Mouse (Mus musculus) monocyte, adult 5-6 weeks (primary cell): Measurements from ENCODE around the gene Sh3bp4. TPM values are rescaled to one million over a fixed set of nuclear protein-coding genes. Genes with fewer than 3 reads are reported as not detected.
A peak's percentile ranks its signal among the peaks of the same experiment; 100 is the strongest.

Experiments
- ATAC-seq: fragments of 153-309, 156-312 bp; replicated peaks from 2 replicates; pipeline ENCODE4 v1.8.0; 2017; ENCODE audit warnings: mild to moderate bottlenecking; ENCODE audit not compliant: low TSS enrichment, insufficient number of reproducible peaks, severe bottlenecking, poor library complexity, low FRiP score
- total RNA-seq: library from RNA; stranded (forward); fragments of 200-1000, 200-491, 200-594 nt; gene quantifications from 3 replicates; pipeline ENCODE4 v1.2.3, GENCODE M21; 2017

The Sh3bp4 gene
- total RNA-seq, 1 experiment from 2014 or later: 2.0 TPM

DNA sequence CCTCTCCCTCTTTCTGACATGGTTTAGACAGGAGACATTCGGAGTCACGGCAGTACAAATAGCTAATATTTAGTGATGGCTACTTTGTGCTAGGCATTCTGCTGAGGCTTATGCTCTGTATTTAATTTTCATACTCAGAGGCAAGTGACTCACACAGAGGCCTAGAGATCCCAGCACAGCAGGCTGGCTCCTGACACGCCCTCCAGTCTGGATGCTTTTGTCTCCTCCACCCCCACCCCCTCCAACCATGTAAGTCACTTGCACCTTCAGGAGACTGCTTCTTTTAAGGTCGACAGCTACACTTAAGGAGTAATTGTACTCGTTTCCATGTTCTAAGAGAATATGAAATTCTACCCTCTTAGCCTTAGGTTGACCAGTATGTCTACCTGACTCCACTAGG is 1.4 kb upstream of the Sh3bp4 start:
- no peak for ATAC-seq

DNA sequence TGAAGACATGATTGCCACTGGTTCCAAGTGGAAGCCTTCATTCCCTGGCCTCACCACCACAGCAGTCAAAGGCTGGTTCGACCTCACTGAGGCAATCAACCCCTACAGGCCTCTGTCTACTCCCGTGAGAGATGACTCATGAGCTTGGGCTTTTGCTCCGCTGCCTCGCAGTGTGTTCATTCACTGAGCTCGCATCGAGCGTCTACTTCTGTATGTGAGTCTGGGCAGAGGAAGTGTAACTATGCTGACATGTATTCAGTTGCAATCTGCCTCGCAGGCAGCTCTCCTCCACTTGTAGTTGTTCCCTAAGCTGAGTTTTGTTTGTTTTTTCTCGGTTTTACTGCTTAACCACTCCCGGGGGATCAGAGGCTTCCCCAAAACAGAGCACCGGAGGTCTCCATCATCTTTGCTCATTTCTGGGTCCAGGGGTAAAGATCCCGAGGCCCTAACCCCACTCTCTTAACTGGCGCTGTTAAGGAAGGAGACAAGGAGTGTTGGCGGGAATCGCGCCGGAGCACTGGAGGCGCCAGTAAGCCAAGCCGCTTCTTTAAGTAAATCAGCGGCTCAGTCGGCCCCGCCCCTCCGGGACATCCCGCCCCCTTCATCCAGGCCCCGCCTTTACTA is 624 bp upstream of the Sh3bp4 start:
- ATAC-seq: peak; percentile 67

DNA sequence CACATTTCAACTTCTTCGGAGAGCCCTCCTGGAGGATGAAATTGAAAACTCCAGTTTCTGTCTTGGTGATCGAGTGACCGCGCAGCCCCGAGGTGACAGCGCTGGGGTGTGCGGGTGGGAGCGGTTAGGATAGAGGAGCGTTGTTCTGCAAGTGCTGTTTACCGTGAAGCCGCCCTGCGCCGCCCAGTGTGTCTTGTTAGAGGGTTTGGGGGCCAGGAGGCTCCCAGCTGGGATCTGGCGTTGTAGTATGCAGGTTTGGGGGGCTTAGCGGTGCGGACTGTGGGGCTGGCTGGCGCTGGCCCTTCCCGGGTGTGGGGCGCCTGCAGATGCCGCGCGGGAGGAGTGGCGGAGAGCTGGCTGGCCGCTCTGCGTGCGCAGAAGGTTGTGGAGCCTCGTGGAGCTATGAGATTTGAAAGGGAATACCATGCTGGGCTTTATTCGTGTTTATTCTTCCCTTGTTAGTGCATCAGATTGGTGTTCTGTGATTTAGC is 701 bp downstream of the Sh3bp4 start:
- no peak for ATAC-seq

DNA sequence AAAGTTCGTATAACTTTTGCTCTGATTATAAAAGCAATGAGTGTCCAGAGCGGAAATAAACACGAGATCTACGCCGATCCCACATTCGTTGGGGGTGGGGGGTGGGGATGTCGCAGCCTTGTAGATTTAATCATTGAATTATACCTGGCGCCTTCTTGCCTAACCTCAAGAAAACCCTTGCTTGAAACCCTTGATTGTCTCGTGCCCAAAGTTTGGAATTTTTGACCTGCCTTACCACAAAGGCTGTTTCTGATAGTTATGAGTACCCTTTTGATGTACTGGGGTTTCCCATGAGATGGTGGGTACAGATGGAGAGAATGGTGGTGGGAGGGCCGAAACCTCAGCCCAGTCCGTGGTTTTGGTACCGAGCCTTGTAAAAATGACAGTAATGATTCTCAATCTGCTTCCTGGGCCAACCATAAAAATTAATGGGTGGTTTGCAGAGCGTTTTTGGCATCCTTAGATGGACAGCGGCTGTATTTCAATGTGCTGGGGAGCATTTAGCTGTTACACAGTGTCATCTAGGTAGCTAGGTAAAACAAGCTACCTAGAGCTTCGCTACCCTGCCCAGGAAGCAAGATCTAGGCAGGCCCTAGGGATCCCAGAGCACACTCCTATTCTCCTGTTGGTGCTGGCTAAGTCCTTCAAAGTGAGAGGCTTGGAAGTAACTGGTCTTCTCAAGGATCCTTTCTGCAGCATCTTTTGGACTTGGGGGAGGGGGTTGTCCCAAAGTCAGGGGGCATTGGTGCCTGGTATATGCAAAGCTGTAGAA is 1.3 kb downstream of the Sh3bp4 start:
- no peak for ATAC-seq

DNA sequence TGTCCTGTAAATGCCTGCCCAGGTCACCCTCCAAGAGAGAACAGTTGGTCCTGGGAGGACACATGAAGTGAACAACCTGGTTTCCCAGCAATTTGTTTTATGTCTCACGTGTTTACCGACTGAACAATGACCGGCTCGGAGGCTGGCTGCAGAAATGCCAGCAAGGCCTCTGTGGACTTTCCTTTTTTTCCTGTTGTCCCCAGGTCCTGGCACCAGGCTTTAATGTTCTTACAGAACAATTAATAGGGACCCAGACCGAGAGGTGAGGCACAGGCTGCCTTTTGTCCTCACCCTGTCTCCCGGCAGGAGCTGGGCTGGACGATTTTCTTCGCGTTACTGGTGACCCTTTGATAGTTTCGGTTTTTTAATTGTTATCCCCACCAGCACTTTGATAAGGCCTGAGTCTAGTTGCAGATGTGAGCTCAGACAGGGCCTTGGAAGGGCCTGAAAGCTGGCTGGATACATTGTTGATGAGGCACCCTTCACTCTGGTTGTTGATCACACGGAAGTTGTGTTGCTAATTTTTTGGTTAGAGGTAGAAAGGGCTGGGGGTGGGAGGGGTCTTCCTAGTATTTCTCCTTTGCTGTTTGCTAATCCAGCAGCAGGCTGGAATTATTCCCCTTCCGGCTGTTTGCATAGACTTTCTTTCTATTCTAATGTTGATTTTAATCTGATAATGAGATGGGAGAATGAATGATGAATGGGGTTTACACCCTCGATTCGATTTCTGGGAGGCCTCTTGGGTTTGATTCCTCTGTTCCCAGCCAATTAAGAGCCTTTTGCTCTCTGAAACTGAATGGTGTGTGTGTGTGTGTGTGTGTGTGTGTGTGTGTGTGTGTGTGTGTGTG is 2.2 kb downstream of the Sh3bp4 start:
- no peak for ATAC-seq

GRCm38 (mm10) chr1:89073291-89073846 is 3.2 kb downstream of the Sh3bp4 start:
- ATAC-seq: no peak

- ATAC-seq: no peak
These were observed 4.5 kb downstream of the Sh3bp4 start for GRCm38 (mm10) chr1:89074678-89075077.

DNA sequence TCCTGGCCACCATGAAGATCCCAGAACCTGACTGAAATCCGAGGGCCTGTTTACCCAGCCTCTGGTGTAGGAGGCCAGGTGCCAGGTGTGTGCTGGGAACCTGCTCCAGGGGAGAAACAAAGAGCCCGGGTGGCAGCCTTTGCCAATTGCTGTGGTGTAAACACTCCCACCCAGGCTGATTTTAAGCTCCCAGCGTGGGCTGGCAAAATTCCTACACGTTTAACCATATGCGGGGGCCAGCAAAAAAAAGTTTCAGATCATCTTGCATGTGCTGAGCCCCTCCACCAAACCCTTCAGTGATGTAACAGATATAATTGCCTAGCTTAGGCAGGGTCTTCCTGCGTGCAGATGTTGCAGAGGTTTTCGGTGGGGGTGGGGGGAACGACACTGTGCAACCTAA is 4.9 kb downstream of the Sh3bp4 start:
- no peak for ATAC-seq

- no peak for ATAC-seq
These were observed 6.6 kb downstream of the Sh3bp4 start for GRCm38 (mm10) chr1:89076777-89077176.

- no peak for ATAC-seq
These were observed 8.0 kb downstream of the Sh3bp4 start for GRCm38 (mm10) chr1:89078240-89078639.

DNA sequence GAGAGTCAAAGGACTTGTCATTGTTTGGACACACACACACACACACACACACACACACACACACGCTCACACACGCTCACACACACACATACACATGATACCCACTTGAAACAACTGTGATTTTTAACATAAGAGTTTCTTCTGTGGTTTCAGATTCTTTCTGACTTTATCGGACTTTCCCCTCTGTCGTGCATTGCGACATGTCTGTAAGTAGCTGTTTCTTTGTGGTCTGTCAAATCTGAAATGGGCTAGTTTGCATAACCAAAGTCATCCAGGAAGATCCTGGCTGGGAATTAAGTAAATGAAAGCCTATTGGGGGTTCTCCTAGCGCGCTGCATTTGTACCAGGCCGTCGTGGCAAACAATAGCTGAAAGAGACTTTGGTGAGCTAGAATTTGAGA is 8.5 kb downstream of the Sh3bp4 start:
- no peak for ATAC-seq

DNA sequence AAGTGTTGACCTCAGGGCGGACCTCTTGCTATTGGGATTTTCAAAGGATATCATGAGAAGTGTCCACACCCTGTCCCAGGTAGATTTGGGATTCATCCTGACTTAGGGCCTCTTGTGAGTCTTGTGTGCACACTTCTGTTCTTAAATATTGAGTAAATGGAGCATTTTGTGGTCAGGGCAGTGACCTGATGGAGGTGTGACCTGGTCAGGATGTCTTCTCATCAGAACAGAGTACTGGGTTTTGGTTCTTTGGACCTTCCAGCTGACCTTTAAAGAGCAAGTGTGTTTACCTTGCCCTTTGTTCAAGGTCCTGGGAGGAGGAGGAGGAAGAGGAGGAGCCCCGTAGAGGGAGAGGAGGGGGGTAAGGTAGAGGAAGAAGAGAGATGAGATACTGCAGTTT is 9.0 kb downstream of the Sh3bp4 start:
- no peak for ATAC-seq

GRCm38 (mm10) chr1:89080371-89080770 is 10.2 kb downstream of the Sh3bp4 start:
- ATAC-seq: no peak

DNA sequence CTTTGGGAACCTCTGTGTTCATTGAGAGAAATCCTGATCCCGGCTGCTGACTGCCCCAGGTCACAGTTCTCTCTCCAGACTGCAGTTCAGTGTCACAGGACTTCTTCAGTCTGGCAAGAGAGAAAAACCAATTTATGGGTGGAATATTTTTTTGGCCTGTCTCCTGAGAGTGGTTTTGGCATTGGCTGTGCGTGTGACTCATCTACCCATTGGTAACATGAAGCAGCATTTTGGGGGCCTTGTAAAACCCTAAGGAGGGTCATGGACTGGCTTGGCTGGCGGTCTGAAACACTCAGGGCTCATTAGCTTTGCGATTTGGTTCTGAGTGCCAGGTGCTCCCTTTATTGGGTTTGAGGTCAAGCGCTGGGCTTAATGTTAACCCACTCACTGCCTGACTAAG is 10.6 kb downstream of the Sh3bp4 start:
- no peak for ATAC-seq

DNA sequence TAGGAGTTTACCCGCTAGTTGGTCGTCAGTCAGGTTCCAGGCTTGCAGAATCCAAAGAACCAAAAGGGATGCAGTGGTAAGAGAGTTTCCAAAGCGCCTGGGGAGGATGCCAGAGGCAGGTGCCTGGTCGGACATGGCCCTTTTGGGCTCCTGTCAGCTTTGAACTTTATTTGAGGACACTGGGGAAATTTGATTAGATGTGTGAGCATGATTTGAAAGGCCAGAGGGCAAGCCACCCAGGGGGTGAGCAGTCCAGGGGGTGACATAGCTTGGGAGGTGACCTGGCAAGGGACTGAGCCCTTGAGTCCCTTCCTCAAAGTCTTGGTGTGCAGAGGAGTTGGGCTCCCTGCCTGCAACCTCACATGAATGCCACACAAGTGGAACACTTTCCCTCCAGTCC is 11.2 kb downstream of the Sh3bp4 start:
- no peak for ATAC-seq

DNA sequence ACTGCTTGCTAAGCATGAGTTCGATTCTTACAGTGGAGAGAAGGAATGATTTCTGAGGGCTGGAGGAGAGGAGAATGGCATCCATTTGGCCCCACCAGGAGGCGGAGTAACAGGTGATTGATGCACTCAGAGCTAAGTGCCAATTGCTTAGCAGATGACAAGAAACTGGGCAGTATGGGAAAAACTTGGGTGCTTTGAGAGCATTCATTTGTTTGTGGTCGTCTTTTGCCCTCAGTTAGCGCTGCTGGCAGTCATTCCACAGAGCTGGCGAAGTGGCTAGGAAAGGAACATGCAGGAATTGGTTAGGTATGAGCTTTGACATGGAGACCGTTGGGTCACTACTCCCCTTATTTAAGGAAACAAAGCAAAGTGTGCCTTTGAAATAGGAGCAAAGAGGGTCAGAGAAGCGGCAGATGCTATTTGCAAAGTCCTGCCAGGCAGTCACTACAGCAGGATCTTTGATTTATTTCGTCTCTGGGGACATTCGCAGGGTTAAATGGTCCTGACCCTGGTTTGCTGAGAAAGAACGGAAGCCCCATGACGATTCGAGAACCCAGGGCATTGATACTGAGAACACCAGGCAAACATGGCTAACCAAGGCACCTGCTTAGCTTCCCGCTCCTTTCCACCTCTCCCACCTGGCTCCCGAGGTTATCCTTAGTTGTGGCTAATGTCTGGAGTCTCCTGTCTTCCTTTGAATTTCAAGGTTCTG is 12.1 kb downstream of the Sh3bp4 start:
- ATAC-seq: no peak

- no peak for ATAC-seq
These were observed 16.4 kb downstream of the Sh3bp4 start for GRCm38 (mm10) chr1:89086575-89087153.

DNA sequence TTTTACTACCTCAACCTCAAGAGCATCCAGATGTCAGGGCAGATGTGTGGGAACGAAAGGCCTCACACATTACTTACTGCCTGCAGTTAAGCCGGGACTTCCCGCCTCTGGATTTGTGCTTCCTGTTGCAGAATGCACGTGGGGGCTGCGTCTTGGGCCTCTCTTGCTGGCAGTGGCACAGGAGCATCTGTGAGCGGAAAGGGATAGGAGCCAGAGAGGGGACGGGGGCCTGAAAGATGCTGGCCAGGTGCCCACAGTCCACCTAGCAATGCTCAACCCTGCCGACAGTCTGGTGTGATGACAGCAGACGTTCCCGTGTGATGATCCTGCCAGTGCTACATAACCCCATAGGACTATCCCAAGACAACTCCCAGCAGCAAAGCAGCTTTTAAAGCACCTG is 17.9 kb downstream of the Sh3bp4 start:
- ATAC-seq: no peak
